Mouse (Mus musculus): ENCODE results near the gene Bag2.

- TF ChIP-seq GATA1 (IDR thresholded peaks at IDR 0.05; ENCODE audit: borderline replicate concordance, low read length) (no peak), CTCF (IDR thresholded peaks at IDR 0.05; ENCODE audit: low read depth, low read length) (no peak), TAL1 (conservative IDR thresholded peaks at IDR 0.05; ENCODE audit: low read depth, low read length) (no peak)
These were observed at the start of gene Bag2 for GRCm38 (mm10) chr1:33757491-33758041.

Data from G1E (cell line).